Mouse (Mus musculus) megakaryocyte, embryonic 14.5 days (primary cell): ENCODE measurements around the gene Robo1. TPM values are rescaled to one million over a fixed set of nuclear protein-coding genes. Genes with fewer than 3 reads are reported as not detected.

Experiments
- H3K27me3 ChIP-seq: replicated peaks from 2 replicates; pipeline ENCODE3; 2012; ENCODE audit warnings: inconsistent platforms
- H3K36me3 ChIP-seq: replicated peaks from 2 replicates; pipeline ENCODE3; 2012; ENCODE audit warnings: low read length, inconsistent platforms, mixed read lengths
- H3K4me1 ChIP-seq: 2 replicates; pipeline ENCODE4 v1.6.1; 2012; ENCODE audit warnings: inconsistent platforms
- H3K4me3 ChIP-seq: replicated peaks from 2 replicates; pipeline ENCODE3; 2012; ENCODE audit warnings: moderate library complexity, mild to moderate bottlenecking, inconsistent platforms
- H3K9me3 ChIP-seq: 2 replicates; pipeline ENCODE4 v1.6.1; 2012; ENCODE audit warnings: inconsistent platforms
- FLI1 ChIP-seq: IDR thresholded peaks from 2 replicates; pipeline ENCODE4 v1.6.1; 2012; ENCODE audit warnings: low read length, inconsistent platforms, mixed read lengths
- GATA1 ChIP-seq: IDR thresholded peaks from 3 replicates; pipeline ENCODE4 v1.6.1; 2012; ENCODE audit warnings: mixed read lengths, low read length, inconsistent platforms, borderline replicate concordance
- polyA plus RNA-seq: library from polyadenylated mRNA; stranded (reverse); fragments of >175 nt; gene quantifications from 2 replicates; pipeline ENCODE4 v1.2.3, GENCODE M21; 2012; ENCODE audit warnings: low replicate concordance; ENCODE audit not compliant: insufficient read depth

Gene Robo1
- polyA plus RNA-seq, 1 experiment = 0.03 TPM

DNA sequence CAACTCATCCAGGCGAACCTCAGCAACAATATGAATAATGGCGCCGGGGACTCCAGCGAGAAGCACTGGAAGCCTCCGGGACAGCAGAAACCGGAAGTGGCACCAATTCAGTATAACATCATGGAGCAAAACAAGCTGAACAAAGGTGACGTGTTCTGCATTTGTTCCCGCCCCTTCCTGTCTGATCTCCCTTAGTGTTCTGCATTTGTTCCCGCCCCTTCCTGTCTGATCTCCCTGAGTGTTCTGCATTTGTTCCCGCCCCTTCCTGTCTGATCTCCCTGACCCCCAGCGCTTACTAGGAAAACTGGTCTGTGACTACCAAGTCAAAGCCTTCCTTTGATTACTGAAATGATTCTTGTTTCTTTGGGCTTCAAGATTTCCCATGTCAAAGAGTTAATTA lies 696.5 kb downstream of the Robo1 start:
- H3K36me3 ChIP-seq = no peaks in the 10 kb centered on the region
- H3K9me3 ChIP-seq = peaks cover 17% of the 10 kb centered on the region
- no peaks in the 10 kb centered on the region for H3K4me1 ChIP-seq
- H3K4me3 ChIP-seq = no peak overlapping the region
- H3K27me3 ChIP-seq = no peaks in the 10 kb centered on the region
- TF ChIP-seq FLI1 (no peak), GATA1 (no peak)

DNA sequence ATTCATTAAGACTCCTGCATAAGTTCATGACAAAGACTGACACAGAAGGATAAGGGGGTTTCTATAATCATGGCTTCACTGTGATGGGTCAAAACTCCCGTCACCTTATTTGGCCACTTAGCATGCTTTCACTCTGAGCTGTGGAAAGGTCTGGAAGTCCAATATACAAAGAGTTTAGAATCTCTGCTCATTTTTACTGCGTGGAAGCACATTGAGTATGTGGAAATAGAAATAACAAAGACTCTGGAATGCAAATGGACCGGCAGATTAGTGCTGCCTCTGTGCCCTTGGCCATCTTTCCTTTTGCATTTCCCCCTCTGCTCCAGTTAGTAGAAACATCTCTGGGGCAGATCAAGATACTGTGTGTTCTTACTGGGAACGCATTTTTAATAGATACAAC lies 697.7 kb downstream of the Robo1 start:
- no peak overlapping the region for H3K4me3 ChIP-seq
- H3K4me1 ChIP-seq = no peaks in the 10 kb centered on the region
- H3K36me3 ChIP-seq = no peaks in the 10 kb centered on the region
- H3K9me3 ChIP-seq = peaks cover 15% of the 10 kb centered on the region
- TF ChIP-seq GATA1 (no peak), FLI1 (no peak)
- no peaks in the 10 kb centered on the region for H3K27me3 ChIP-seq

DNA sequence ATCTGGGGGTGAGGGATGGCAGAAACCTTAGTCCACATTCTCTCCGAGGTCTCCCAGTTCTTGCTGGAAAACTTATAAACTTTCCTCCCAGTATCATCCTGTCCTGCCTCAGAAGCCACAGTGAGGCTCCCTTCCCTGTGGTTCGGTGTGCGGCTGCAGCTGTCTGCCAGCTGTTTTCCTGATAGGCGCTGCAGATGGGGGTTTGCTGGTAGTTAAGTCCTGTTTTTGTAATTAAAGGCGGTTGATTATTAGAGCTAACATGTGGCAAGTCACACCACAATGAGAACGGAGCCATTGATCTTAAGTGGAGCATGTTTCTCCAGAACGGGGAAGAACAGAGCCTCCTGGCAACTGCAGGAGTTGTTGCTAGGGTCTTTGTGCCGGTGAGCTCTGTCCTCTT lies 699.3 kb downstream of the Robo1 start:
- Histone ChIP-seq H3K4me3 (no peak overlapping the region), H3K4me1 (no peaks in the 10 kb centered on the region), H3K27me3 (no peaks in the 10 kb centered on the region), H3K36me3 (no peaks in the 10 kb centered on the region), H3K9me3 (peaks cover 12% of the 10 kb centered on the region)
- TF ChIP-seq FLI1 = no peak
- TF ChIP-seq GATA1 = no peak

GRCm38 (mm10) chr16:73011313-73011712 lies 703.2 kb downstream of the Robo1 start:
- Histone ChIP-seq H3K4me1 (no peaks in the 10 kb centered on the region), H3K4me3 (no peak overlapping the region), H3K36me3 (no peaks in the 10 kb centered on the region), H3K27me3 (no peaks in the 10 kb centered on the region), H3K9me3 (peaks cover 14% of the 10 kb centered on the region)
- no peak for TF ChIP-seq GATA1
- no peak for TF ChIP-seq FLI1

DNA sequence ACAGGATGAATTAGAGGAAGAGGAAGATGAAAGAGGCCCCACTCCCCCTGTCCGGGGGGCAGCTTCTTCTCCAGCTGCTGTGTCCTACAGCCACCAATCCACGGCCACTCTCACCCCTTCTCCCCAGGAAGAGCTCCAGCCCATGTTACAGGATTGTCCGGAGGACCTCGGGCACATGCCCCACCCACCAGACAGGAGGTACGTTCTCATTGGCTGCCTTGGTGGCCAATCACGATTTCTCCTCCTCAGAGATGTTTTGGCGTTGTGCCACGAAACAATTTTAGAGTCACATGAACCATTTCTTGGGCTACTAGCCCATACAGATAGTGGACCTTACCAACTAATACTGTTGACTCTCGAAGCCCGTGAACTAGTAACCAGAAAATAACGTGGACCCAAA lies 704.8 kb downstream of the Robo1 start:
- no peaks in the 10 kb centered on the region for H3K27me3 ChIP-seq
- no peak overlapping the region for H3K4me3 ChIP-seq
- no peaks in the 10 kb centered on the region for H3K36me3 ChIP-seq
- no peaks in the 10 kb centered on the region for H3K4me1 ChIP-seq
- peaks cover 14% of the 10 kb centered on the region for H3K9me3 ChIP-seq
- TF ChIP-seq FLI1 (no peak), GATA1 (no peak)

DNA sequence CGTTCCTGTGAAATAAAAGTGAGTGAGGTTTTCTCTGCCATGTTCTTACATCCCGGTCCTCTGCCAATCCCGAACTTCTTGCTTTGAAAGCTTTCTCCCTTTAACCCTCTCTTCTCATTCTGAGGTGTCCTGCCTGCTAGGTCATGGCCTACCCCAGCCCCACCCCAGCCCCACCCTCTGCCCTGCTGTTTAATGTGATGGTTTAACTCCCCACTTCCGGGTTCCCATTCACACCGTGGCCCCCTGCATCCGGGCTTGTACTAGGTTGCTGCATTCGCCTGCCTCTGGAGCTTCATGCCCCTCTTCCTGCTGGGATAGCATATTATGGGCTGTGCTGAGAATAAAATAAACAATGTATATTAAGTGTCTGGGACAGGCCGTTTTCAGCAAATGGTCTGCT lies 706.4 kb downstream of the Robo1 start:
- no peaks in the 10 kb centered on the region for H3K4me1 ChIP-seq
- H3K27me3 ChIP-seq = no peaks in the 10 kb centered on the region
- H3K4me3 ChIP-seq = no peak overlapping the region
- TF ChIP-seq GATA1 (no peak), FLI1 (no peak)
- peaks cover 10% of the 10 kb centered on the region for H3K9me3 ChIP-seq
- no peaks in the 10 kb centered on the region for H3K36me3 ChIP-seq

GRCm38 (mm10) chr16:73015976-73016375 lies 707.9 kb downstream of the Robo1 start:
- TF ChIP-seq FLI1 (no peak), GATA1 (no peak)
- H3K27me3 ChIP-seq = no peaks in the 10 kb centered on the region
- H3K36me3 ChIP-seq = no peaks in the 10 kb centered on the region
- peaks cover 8% of the 10 kb centered on the region for H3K9me3 ChIP-seq
- H3K4me3 ChIP-seq = no peak overlapping the region
- no peaks in the 10 kb centered on the region for H3K4me1 ChIP-seq

GRCm38 (mm10) chr16:73016801-73017200 lies 708.7 kb downstream of the Robo1 start:
- no peaks in the 10 kb centered on the region for H3K27me3 ChIP-seq
- peaks cover 8% of the 10 kb centered on the region for H3K9me3 ChIP-seq
- TF ChIP-seq FLI1 (no peak), GATA1 (no peak)
- no peaks in the 10 kb centered on the region for H3K36me3 ChIP-seq
- no peaks in the 10 kb centered on the region for H3K4me1 ChIP-seq
- H3K4me3 ChIP-seq = no peak overlapping the region

GRCm38 (mm10) chr16:73024326-73024725 lies 716.2 kb downstream of the Robo1 start:
- no peaks in the 10 kb centered on the region for H3K4me1 ChIP-seq
- TF ChIP-seq FLI1 (no peak), GATA1 (no peak)
- peaks cover 12% of the 10 kb centered on the region for H3K9me3 ChIP-seq
- H3K27me3 ChIP-seq = no peaks in the 10 kb centered on the region
- no peak overlapping the region for H3K4me3 ChIP-seq
- no peaks in the 10 kb centered on the region for H3K36me3 ChIP-seq

GRCm38 (mm10) chr16:73027692-73028091 lies 719.6 kb downstream of the Robo1 start:
- peaks cover 9% of the 10 kb centered on the region for H3K9me3 ChIP-seq
- H3K36me3 ChIP-seq = no peaks in the 10 kb centered on the region
- no peaks in the 10 kb centered on the region for H3K4me1 ChIP-seq
- no peak for TF ChIP-seq FLI1
- no peak for TF ChIP-seq GATA1
- no peak overlapping the region for H3K4me3 ChIP-seq
- no peaks in the 10 kb centered on the region for H3K27me3 ChIP-seq

GRCm38 (mm10) chr16:73030999-73031398 lies 722.9 kb downstream of the Robo1 start:
- peaks cover 5% of the 10 kb centered on the region for H3K9me3 ChIP-seq
- H3K27me3 ChIP-seq = no peaks in the 10 kb centered on the region
- no peaks in the 10 kb centered on the region for H3K36me3 ChIP-seq

More at GRCm38 (mm10) chr16:73030999-73031398, 722.9 kb downstream of the Robo1 start:
- no peak overlapping the region for H3K4me3 ChIP-seq
- TF ChIP-seq GATA1 = no peak
- no peak for TF ChIP-seq FLI1
- H3K4me1 ChIP-seq = no peaks in the 10 kb centered on the region
